Mouse (Mus musculus) liver, adult 2 months (tissue): ENCODE data around the gene Ppp1r15b.

Source experiments
- CTCF ChIP-seq: fragments of 200-500 bp; IDR thresholded peaks from 2 replicates; pipeline ENCODE4 v1.5.1; 2011; ENCODE audit warnings: low read depth, low read length, control low read depth
- POLR2A ChIP-seq: fragments of 200-500 bp; IDR thresholded peaks from 2 replicates; pipeline ENCODE4 v1.6.1; 2011; ENCODE audit warnings: low read length, control low read depth; ENCODE audit not compliant: insufficient read depth; ENCODE audit errors: extremely low read depth

DNA sequence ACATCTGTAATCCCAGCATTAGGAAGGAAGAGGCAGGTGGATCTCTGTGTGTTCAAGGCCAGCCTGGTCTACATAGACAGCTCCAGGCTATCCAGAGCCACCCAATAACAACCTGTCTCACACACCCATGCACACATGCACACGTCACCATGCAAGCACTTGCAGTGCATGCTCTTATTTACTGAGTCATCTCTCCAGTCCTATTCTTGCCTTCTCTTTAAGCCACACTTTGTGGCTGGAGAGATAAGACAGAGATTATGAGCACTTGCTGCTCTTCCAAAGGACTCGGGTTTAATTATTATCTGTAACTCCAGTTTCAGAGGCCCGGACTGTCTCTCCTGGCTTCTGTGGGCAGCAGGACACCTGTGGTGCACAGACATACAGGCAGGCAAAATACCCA lies 12.1 kb upstream of the Ppp1r15b start:
- TF ChIP-seq CTCF (no peak), POLR2A (no peak)
